Mouse (Mus musculus): ENCODE measurements at regions not wholly inside any gene's neighbourhood (a gene's known extent, or its start where the extent isn't known, plus 50 kb on each side); places are given as distances from the start of the nearest gene placed in this dataset.

DNA sequence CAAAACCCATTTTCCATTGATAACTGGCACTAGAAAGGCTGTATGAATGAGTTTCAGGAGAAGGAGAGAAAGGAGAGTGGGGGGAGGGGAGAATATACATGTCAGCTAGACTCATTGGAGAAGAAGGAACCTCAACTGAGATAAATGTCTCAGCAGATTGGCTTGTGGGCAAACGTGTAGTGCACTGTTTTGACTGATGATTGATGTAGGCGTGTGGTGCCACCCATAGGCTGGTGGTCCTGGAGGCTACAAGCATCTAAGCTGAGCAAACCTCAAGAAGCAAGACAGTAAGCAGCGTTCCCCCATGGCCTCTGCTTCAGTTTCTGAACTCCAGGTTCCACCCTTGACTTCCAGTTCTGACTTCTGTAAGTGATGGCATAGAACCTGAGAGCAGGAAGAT is 121.8 kb upstream of the Rbms1 start:
- CTCF ChIA-PET = no interaction called here

GRCm38 (mm10) chr2:61083100-61083499 is 120.1 kb upstream of the Rbms1 start:
- CTCF ChIA-PET = no interaction called here

GRCm38 (mm10) chr2:61082640-61083039 is 119.6 kb upstream of the Rbms1 start:
- CTCF ChIA-PET = no interaction called here

DNA sequence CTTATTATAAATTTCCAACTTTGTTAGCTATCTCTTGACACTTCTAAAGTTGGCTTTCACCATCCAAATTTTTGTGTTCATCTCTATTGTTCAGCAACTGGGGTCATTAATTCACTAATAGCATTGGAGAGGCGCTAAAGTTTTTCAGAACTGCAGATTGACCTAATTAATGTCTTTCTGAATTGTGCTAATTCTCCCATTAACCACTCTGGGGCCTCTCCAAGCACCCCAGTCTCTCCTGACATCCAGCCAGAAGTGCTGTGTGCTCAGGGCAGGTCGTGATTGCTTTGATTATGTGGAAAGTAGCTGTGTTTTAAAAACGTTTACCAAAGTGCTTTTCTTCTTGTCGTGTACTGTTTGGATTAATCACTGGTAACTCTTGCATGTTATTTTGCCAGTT is 117.0 kb upstream of the Rbms1 start:
- CTCF ChIA-PET = interaction anchor here (0.6 kb wide), 1 partner anchor 465 kb away, joined by 3 read pairs; no protein-coding TSS in a partner anchor

DNA sequence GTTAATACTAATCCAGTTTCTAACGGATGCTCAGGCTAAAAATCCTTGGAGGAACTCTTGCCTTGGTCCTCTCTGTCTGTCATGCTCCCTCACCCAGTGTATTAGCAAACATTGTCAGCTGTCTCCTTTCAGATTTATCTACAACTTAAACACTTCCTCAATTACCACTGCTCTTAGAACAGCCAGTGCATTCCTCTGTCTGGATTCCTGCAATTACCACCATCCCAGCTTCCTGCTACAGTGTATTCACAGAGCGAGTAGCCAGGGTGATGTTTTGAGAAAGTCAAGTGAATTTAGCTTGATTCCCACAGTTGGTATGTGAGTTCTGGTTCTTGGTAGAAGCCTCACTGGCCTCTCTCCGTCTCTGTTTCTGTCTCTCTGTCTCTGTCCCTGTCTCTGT is 108.0 kb upstream of the Rbms1 start:
- CTCF ChIA-PET = no interaction called here

DNA sequence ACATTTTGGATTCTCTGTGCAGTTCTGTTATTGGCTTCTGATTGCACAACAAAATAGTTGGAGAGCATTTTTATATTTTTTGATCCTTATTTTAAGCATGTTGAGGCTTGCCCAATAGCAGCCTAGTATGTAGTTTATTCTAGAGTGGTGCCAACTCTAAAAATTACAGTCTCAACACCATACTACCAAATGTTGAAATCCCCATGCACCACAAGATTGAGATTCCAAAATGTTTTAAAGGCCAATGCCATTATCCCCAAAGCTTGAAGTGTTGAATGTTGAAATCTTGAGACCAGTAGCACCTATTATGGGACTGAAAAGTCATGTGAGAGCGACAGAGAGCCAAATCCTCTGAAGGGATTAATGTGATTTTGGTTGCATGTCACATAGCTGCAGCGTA is 104.9 kb upstream of the Rbms1 start:
- CTCF ChIA-PET = no interaction called here

DNA sequence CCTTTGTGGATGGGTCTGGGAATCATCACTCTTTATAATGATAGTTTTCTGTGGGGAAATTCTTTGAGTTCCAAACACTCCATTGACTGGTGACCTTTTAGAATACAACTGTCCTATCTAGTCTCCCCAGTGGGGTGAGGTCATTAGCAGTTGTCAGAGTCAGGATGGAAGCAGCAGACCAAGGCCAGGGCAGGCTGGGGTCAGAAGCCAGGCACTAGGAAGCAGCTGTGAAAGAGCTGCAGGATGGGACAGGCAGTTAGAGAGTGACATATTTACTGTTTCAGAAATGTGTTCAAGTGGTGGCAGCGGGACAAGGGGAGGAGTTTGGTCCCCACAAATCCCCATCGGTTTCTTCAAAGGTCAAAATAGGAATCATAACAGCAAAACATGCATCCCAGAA is 99.1 kb upstream of the Rbms1 start:
- CTCF ChIA-PET = no interaction called here

DNA sequence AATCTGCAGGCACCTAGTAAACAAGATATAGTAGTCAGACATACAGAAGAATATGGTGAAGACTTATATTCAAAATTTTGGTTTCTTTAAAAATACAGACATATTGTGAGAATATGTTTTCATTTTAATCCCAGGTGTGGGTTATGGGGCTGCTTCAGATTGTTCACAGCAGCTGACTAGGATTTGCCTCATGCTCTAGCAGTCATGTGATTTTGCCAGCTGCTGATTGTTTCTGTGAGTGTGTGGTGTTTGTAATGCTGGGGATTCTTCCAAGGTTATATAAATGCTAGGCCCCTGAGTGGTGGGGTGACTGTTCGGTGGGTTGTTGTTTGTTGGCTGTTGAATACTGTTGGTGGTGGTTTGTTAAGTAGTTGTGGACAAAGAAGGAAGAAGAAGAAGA is 97.9 kb upstream of the Rbms1 start:
- CTCF ChIA-PET = no interaction called here

DNA sequence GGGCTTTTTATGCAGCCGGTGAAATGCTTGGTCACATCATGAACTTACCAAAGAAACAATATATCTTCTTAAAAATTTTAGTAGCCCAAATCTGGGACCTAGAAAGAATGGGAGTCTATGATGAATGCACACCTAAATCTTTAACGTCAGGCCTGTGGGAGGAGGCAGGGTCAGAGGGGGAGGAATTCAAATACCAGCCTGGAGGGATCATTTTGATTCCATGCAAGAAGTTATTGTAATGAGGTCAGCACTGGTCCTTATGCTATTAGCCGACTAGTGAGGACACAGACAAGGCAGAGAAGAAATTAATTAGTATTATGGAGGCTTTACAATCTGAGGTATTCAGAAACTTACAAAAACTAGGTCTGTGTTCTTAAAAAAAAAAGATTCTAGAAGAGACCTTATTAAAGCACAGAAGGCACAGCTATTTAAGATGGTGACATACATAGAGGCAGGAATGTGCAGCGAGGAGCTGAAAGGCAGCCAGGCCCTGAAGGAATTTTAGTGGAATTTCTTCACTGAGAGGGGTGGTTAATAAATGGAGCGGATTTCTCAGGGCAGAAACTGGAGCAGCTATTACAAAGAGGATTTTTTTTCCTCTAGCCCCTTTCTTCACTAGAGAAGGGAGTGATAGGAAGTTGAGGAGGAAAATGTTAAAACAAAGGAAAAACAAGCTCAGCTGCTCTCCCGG is 95.7 kb upstream of the Rbms1 start:
- CTCF ChIA-PET = no interaction called here

DNA sequence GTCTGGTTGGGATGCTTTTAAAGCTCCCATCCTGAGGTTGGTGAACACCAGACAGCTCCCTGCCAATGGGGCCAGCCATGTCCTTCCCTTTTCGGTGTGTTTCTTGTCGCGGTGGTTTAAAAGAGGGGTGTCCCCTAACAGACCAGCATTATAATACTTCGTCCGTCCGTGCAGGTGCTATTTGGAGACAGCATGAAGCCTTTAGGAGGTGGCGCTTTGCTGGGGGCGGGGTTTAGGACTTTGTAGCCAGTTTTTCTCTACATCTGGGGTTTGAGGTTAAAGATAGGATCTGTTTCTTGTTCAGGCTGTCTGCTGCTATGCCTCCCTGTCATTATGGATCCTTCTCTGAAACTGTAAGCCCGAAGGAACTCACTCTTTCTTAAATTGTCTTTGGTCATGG is 89.3 kb upstream of the Rbms1 start:
- CTCF ChIA-PET = no interaction called here

DNA sequence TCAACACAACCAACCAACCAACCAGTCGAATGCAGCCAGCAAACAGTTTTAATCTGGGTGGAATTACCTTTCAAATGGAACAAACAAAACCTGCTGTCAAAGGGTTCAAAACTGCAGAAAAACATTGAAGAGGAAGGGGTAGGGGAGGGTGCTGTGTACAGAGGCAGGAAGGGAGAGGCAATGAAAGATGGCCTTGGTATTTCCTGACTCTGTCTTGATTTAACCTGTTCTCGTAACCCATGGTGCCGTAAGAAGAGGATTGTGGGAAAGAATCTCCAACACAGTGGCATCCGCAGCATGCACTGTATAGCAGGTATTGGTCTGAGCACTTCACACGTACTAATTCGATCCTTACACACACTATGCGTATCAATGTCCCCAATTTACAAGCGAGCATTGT is 88.8 kb upstream of the Rbms1 start:
- CTCF ChIA-PET = no interaction called here

- CTCF ChIA-PET = no interaction called here
Measured at GRCm38 (mm10) chr2:61046111-61046767, 83.2 kb upstream of the Rbms1 start.

DNA sequence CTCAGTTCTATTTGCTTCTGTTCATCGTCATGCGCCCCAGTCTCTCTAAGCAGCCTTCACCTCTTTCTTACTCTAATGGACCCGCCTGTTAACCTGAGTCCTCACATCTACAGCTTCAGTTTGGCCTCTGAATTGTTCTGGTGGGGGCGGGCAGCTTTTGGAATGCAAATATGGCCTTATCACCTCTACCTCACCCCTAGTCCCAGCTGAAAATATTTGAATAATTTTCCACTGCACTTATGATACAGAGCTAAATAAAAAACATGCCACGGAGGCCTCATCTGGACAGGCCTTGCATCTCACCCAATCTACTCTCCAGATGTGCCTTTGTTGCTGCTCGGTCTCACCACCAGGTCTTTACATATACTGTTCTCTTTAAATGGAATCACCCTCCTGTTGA is 82.5 kb upstream of the Rbms1 start:
- CTCF ChIA-PET = no interaction called here

GRCm38 (mm10) chr2:61032920-61033319 is 69.9 kb upstream of the Rbms1 start:
- CTCF ChIA-PET = no interaction called here

- CTCF ChIA-PET = no interaction called here
Measured at GRCm38 (mm10) chr2:61029706-61030105, 66.7 kb upstream of the Rbms1 start.

DNA sequence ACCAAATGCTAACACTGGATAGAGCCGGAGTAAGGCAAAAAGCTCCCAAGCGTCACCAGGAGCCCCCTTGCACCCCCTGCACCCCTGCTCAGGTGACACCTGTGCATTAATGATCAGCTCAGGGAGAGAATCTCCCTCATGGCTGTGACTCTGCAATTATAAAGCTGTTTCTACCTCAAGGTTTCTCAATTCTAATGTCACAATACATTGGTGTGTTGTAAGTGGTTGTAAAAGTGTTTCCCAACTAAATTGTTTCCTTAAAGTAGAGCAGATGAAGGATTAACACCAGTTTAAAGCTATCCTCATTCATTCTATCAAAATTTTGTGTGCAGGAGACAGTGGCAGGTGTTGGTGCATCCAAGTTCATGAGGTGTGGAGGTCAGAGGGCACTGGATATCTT is 65.6 kb upstream of the Rbms1 start:
- CTCF ChIA-PET = no interaction called here

DNA sequence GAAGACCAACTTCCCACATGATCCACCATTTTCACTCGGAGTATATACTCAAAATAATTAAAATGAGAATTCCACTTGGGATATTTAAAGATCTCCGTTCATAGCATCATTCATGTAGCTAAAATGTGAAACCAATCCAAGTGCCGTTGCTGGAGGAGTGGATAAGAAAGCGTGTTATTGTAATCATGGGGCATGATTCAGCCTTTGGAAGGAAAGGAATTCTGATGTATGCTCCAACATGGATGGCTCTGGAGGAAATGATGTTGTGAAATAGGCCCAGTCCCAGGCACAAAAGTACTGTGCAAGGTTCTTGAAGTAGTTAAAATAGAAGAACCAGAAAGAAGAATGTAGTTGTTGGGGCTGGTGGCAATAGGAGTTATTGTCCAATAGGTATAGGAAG is 64.7 kb upstream of the Rbms1 start:
- CTCF ChIA-PET = no interaction called here

DNA sequence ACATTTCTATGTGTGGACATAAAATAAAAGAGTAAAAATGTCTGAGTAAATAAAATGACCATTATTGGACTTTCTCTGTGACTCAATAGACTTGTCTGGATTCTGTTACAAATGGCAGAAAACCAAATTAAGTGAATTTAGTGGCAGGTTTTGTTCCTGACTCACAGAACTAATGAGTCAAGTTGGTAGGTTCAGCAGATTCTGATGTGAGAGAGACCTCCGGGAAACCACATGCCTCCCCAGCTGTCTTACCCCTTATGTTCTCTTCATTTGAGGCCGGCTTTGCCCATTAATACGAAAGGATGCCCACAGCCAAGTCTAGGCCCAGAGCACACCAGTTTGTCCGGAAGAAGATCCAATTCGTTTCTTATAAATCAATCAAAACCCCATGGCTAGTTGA is 59.4 kb upstream of the Rbms1 start:
- CTCF ChIA-PET = no interaction called here

GRCm38 (mm10) chr2:61020791-61021190 is 57.8 kb upstream of the Rbms1 start:
- CTCF ChIA-PET = no interaction called here

DNA sequence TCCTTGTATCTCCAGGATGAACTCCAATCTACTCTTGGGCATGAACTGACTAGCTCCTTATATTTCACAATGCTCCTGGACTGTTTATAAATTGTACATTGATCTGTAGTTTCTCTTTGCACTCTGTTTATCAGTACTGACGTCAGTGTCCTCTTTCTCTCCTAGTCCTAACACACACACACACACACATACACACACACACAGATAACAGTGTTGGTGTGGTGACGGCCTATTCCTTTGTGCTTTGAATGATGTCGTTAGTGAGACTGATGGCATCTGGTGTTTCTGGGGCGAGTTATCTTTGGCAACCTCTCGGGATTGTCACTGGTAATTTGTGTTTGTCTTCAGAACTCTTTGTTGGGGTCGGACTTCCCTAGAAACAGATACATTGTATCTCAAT is 50.0 kb upstream of the Rbms1 start:
- CTCF ChIA-PET = no interaction called here

Data from spleen, embryonic (tissue).